Mouse (Mus musculus): ENCODE results near the gene Mprip.
A peak's percentile ranks its signal among the peaks of the same experiment; 100 is the strongest.
"Not testable (repeated sequence)": the region's sequence is repeated elsewhere in the genome, so short reads cannot be mapped to it uniquely, and the experiment has no call there.

Mprip gene

GRCm38 (mm10) chr11:59715424-59715840 is 54.3 kb downstream of the Mprip start:
- DNase-seq (ENCODE audit: low spot score in 2 of 2) = no peak

- no peak for DNase-seq (ENCODE audit: low spot score in 2 of 2)
These were observed 56.7 kb downstream of the Mprip start for GRCm38 (mm10) chr11:59717801-59718291.

- no peak for DNase-seq (ENCODE audit: low spot score in 2 of 2)
These were observed 58.1 kb downstream of the Mprip start for GRCm38 (mm10) chr11:59719185-59719584.

- DNase-seq (ENCODE audit: low spot score in 2 of 2) = no peak
These were observed 60.3 kb downstream of the Mprip start for GRCm38 (mm10) chr11:59721385-59721784.

- no peak for DNase-seq (ENCODE audit: low spot score in 2 of 2)
These were observed 66.1 kb downstream of the Mprip start for GRCm38 (mm10) chr11:59727204-59727603.

- no peak for DNase-seq (ENCODE audit: low spot score in 2 of 2)
These were observed 70.7 kb downstream of the Mprip start for GRCm38 (mm10) chr11:59731821-59732220.

GRCm38 (mm10) chr11:59732407-59733066 is 71.4 kb downstream of the Mprip start:
- DNase-seq (ENCODE audit: low spot score in 2 of 2) = no peak

- DNase-seq (ENCODE audit: low spot score in 2 of 2) = not testable (repeated sequence)
These were observed 72.5 kb downstream of the Mprip start for GRCm38 (mm10) chr11:59733600-59733999.

- DNase-seq (ENCODE audit: low spot score in 2 of 2) = no peak
These were observed 73.2 kb downstream of the Mprip start for GRCm38 (mm10) chr11:59734335-59734734.

GRCm38 (mm10) chr11:59735938-59736337 is 74.8 kb downstream of the Mprip start:
- not testable (repeated sequence) for DNase-seq (ENCODE audit: low spot score in 2 of 2)

- no peak for DNase-seq (ENCODE audit: low spot score in 2 of 2)
These were observed 76.1 kb downstream of the Mprip start for GRCm38 (mm10) chr11:59737250-59737649.

- peak in 1 of 2 experiments; percentile 17 for DNase-seq (ENCODE audit: low spot score in 2 of 2)
These were observed 78.9 kb downstream of the Mprip start for GRCm38 (mm10) chr11:59739996-59740395.

GRCm38 (mm10) chr11:59741915-59742314 is 80.8 kb downstream of the Mprip start:
- DNase-seq (ENCODE audit: low spot score in 2 of 2) = no peak

- no peak for DNase-seq (ENCODE audit: low spot score in 2 of 2)
These were observed 82.2 kb downstream of the Mprip start for GRCm38 (mm10) chr11:59743307-59743706.

GRCm38 (mm10) chr11:59743712-59744111 is 82.6 kb downstream of the Mprip start:
- no peak for DNase-seq (ENCODE audit: low spot score in 2 of 2)

- no peak for DNase-seq (ENCODE audit: low spot score in 2 of 2)
These were observed 83.3 kb downstream of the Mprip start for GRCm38 (mm10) chr11:59744374-59744773.

GRCm38 (mm10) chr11:59745851-59746250 is 84.7 kb downstream of the Mprip start:
- no peak for DNase-seq (ENCODE audit: low spot score in 2 of 2)

GRCm38 (mm10) chr11:59746614-59747013 is 85.5 kb downstream of the Mprip start:
- DNase-seq (ENCODE audit: low spot score in 2 of 2) = peak in 1 of 2 experiments; percentile 24

- DNase-seq (ENCODE audit: low spot score in 2 of 2) = no peak
These were observed 87.9 kb downstream of the Mprip start for GRCm38 (mm10) chr11:59749050-59749449.

GRCm38 (mm10) chr11:59754504-59754903 is 93.4 kb downstream of the Mprip start:
- DNase-seq (ENCODE audit: low spot score in 2 of 2) = no peak

- no peak for DNase-seq (ENCODE audit: low spot score in 2 of 2)
These were observed 95.2 kb downstream of the Mprip start for GRCm38 (mm10) chr11:59756351-59756750.

- DNase-seq (ENCODE audit: low spot score in 2 of 2) = no peak
These were observed 97.3 kb downstream of the Mprip start for GRCm38 (mm10) chr11:59758191-59758985.

- no peak for DNase-seq (ENCODE audit: low spot score in 2 of 2)
These were observed 98.1 kb downstream of the Mprip start for GRCm38 (mm10) chr11:59759178-59759577.
